Mouse (Mus musculus): Measurements from ENCODE around the gene Kif5c.

The Kif5c gene

DNA sequence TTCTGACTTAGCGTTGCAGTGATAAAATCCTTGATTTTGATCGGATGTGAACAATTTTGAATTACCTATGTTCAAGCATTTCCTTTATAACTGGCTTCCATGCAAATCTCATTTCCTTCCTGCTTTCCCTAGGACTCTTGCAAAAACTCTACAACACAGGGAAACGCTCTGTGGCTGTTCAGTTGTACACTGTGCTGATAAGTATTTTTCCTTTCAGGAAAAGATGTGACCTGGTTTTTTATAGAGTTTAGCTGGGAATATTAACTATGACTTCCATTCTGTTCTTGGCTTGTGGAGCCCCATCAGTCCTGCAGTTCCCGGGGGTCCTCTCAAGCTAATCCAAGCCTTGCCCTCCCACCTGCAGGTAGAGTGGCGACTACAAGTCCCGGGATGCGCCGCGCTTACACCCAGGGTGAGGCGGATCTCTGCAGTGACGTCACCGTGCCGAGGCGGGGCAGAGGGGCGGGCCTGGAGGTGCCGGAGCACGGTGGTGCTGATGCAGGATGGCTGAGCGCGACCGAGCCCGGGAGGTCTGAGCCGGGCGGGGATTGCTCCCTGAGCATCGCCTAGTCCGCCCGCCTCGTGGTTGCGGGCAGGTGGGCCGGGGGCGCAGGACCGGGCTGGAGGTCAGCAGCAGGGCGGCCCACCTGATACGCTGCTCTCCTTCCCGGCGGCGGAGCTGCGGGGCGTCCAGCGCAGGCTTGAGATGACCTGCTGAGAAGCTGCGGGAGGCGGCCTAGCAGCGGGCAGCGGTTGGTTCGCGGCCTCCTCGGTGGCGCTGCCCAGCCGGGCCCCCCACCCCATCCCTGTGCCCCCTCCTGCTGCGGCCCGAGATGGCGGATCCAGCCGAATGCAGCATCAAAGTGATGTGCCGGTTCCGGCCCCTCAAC is at the start of gene Kif5c:
Gene Kif5c, plus strand, starts transcription at position 470 of the 890 bp plus-strand sequence.
- DNase-seq: peak; percentile 81 to 83

- peak in 1 of 2 experiments; percentile 10 for DNase-seq
These were observed 49.0 kb upstream of the Kif5c start for GRCm38 (mm10) chr2:49569862-49570777.

- DNase-seq: no peak
These were observed 48.4 kb upstream of the Kif5c start for GRCm38 (mm10) chr2:49570778-49571101.

DNA sequence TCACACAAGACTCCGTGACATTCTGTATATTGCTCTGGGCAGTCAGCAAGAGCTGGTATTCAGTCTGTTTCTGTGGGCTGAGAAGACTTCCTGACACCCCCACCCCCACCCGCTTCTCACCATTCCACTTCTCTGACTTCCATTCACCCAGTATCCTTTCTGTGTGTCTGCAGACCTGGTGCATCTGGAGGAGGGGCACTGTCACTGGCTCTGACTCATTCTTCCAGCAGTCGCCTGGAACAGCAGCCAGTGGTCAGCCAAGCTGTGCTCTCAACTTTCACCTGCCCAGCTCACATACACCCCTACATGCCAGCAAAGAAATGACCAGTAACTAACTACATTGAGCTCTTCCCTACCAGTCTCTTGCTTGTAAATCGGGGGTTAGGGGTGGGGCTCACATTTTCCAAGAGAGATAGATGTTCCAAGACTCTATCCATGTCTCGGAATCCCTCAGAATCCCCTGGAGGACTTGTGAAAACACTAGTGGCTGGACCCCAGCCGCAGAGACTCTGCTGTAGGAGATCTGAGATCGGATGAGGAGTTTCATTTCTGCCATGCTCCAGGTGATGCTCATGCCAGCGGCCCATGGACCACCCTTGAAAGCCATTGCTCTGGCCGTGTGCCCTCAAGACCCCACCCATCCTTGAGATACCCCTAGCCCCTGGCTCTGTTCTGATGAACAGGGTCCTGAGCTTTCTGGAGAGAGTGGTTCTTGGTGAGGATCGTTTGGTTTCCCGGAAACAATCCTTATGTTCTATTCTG is 47.8 kb upstream of the Kif5c start:
- DNase-seq: no peak

DNA sequence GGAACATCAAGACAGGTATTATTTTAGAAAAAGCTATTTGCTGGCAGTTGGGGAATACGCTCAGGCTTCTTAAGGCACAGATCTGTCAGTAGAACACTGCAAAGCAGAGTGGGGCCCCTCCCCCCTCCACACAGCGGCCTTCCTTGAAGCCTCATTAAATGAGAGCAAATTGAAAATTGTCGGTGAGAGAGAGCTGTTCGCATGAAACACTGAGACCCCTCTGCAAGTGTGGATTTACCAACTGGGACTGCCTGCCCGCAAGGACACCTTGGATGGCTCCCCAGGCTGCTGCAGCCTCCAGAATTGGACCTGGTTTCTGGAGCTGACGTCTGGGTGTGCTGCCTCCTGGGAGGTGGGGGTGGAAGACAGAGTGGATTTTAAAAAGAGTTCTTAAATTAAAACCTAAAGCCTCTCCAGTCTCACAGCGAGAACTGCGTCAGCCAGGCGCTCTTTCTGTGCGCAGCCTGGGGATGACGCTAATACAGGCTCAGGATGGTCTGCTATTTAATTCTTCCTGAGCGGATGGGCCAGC is 46.9 kb upstream of the Kif5c start:
- no peak for DNase-seq

GRCm38 (mm10) chr2:49572684-49573083 is 46.4 kb upstream of the Kif5c start:
- DNase-seq: no peak

DNA sequence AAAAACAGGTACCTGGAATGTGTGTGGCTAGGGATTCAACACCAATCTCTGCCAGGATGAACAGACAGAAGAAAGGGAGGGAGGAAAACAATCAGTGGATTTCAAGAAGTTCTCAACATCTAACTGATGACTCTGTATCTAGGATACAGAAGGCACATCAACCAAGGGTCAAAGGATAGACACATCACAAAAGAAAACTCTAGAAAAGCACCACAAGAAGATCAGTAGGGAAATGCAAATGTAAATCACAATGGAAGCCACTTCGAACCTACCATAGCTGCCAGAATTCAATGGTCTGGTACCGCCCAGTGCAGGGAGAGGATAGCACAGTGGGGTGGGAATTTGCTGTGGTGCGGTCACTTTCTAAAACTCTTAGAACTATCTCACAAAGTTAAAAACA is 45.8 kb upstream of the Kif5c start:
- DNase-seq: no peak

DNA sequence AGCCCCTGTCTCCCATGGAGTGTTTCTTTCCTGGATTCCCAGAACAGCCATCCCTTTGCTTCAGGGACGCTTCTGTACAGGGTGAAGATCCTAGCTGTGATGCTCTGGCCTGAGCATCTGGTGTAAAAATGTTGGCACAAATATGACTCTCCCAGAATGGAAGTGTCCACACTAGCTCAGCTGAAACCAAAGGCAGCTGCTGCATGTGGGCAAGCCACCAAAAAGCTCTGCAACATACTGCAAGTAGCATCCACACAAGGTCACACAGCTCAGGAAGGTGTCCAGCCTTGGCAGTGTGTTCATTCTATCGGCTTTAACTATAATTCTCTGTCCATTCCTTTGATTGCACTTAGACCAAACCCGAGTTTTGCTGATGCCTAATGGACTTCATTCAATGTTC is 38.5 kb upstream of the Kif5c start:
- no peak for DNase-seq

DNA sequence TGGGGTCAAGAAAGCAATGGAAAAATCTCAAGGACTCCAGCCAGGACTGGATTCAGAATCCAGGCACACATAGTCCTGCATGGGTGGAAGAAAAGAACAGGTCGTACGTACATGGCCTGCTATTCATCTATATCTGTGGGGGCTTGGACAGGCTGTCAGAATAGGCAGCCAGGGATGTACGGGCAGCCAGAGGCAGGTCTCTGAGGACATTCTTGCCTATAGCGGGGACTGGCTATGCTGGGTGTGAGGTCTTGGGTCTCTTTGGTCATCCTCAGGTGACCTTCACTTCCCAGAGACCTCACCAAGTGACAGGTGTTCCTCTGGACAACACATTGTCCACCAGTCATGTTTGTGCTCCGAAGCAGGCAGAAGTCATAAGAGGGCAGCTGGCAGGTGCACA is 36.6 kb upstream of the Kif5c start:
- no peak for DNase-seq

DNA sequence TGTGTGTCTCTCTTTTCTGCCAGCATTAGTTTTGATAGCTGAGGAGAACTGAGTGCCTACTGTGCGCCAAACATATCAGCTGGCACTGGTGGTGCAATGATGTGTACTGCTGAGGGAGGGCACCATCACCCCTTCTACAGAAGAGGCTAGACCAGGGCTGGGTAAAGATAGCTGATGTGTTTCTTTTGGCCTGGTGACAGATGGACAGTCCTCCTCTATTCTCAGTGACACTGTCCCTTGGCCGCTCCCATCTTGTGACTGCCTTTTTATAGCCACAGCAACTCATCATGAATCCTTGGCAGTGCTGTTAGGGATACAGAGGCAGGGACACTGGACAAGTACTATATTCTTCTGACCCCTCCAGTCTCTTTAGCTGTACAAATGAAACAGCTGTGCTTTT is 35.8 kb upstream of the Kif5c start:
- no peak for DNase-seq

DNA sequence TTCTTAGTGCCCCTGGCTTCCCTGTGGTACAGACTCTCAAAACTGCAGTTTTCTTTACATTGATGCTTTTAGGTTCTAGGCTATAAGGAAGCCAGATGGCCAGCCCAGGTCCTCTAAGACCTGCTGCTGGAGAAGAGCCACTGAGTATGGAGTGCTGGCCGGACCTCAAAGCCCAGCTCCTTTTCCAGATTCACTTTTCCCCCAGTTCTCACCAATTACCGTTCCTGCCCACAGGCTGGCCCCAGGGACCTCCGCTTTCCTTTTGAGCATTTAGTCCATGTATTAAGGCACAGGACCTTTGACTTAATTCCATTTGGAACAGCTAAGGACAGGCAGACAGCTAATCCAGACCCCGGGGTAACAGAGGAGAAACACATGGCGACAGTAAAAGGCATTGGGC is 28.6 kb upstream of the Kif5c start:
- DNase-seq: no peak

DNA sequence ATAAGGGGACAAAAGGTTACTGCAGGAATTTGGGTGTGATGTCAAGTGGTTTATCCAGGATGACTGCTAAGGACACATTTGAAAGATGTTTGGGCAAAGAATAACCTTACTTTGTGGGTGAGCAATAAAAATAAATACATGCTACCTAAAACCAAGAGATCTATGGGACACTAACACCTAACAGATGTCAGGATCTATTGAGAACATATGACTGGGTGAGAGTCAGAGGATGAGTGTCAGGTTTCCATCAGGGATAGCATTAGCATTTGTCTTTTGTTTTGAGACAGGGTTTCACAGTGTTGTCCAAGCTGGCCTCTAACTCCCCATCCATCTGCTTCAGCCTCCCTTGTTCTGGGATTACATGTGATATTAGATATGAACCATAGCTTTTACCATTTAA is 26.2 kb upstream of the Kif5c start:
- no peak for DNase-seq

GRCm38 (mm10) chr2:49594886-49595285 is 24.2 kb upstream of the Kif5c start:
- DNase-seq: no peak

DNA sequence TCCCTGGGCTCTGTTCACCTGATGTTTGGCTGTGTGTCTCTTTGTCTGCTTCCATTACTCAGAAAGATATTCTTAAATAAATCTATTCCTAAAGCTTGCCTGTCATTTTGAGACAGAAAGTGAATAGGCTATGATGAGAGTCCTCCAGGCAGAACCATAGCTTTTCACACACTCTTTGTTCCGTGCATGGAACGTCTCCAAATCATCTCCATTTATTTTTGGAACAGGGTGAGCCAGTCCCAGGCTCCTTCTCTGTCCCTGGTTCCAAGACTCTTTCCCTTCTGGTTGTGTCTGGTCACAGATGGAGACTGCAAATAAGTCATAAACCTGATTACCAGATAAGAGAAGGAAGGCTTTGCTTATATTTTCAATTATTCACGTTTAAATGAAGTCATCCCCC is 22.8 kb upstream of the Kif5c start:
- DNase-seq: no peak

DNA sequence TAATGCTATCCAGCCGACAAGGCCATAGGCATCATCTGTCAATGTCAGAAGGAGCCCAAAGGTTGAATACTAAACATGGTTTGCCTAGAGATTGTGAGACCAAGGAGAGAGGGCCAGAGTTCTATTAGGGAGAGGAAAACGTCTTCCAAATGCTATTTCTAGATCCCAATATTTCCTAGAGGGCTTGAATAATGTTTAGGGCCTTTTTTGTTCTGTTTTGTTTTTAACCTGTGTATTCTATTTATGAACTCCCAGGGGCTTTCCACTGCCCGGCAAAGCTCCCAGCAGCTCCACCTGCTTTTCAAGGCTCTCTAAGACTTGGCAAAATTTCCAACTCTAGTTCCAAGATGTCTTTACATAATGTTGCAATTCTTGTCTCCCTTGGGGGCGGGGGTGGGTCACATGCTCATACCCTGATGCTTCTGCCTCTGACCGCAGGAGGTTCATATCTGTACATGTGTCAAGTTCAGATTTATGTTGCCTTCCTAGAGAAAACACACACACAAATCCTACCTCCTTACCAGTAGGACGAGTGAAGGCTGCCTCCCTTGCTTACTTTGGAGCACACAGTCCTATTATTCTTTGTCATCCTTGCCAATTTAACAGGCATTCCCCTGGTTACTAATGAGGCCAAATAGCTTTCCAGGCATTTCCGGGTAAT is 18.9 kb upstream of the Kif5c start:
- DNase-seq: no peak

- DNase-seq: no peak
These were observed 16.2 kb upstream of the Kif5c start for GRCm38 (mm10) chr2:49602791-49603349.

GRCm38 (mm10) chr2:49609611-49610010 is 9.5 kb upstream of the Kif5c start:
- no peak for DNase-seq

DNA sequence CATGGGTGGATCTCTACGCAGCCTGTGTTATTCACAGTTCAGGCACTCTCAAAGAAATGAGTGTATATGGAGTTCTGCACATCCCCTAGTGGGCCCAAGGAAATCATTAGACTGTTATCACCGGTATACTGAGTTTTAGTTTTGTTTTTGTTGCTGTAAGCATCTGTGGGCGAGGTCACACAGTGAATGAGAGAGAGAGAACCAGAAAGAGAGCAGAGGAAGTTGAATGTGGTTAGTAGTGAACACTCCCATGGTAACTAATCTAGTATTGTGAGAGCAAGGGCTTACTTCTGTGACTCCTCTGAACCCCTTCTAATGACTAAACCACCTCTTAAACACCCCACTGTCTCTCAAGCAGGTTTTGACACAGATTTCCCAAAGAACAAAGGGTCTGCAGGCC is 2.3 kb upstream of the Kif5c start:
- no peak for DNase-seq

- DNase-seq: no peak
These were observed 823 bp downstream of the Kif5c start for GRCm38 (mm10) chr2:49619719-49620522.

DNA sequence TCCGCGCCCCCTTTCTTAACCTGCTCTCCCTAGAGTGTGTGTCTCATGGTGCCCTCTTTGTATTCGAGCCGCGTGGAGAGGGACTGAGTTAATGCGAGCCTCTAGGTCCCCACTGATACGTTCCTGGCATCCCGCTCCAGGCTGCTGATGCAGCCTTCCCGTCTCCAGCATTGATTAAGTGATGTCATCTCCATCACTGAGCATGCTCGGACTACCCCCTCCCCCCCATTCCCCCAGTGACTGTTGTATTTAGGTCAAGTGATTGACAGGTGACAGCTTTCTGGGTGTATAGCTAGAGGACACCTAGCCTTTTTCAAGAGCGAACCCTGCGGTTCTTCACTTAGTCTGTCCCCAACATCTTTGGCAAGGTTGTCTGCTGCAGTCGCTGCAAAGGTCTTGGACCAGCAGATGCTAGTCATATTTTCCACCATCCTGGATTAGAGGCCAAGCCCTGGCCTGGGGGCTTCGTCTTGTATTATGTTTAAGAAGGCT is 1.6 kb downstream of the Kif5c start:
- DNase-seq: no peak

- no peak for DNase-seq
These were observed 2.1 kb downstream of the Kif5c start for GRCm38 (mm10) chr2:49621234-49621633.

All from lung, postnatal 4 days (tissue).